Mouse (Mus musculus): ENCODE measurements around the gene Plagl2. TPM values are rescaled to one million over a fixed set of nuclear protein-coding genes. Genes with fewer than 3 reads are reported as not detected.

Plagl2 gene
- total RNA-seq, 2 experiments from 2014 or later: 4.6 to 5.2 TPM

DNA sequence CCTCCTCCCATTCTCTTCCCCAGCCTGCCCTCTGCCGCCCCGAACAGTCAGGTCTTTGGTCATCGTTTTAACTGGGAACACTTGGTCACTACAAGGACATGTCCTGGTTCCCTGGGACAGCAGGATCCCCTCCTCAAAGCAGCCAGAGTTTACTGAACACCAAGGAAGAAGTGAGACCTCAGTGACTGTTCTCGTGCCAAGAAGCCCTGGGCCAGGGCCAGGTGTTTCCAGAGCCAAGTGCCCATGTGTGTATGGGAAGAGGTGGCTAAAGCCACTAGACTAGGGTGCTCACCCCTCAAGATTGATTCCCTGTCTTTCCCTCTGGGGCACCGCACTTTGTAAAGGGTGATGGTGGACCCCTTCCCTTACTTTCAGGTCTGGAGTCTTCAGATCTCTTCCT, 31.9 kb downstream of the Plagl2 start:
- DNase-seq (ENCODE audit: extremely low spot score in 1 of 2, low spot score in 2 of 2): no peak
- intact Hi-C loops (cut with DNase I): no loop called here

DNA sequence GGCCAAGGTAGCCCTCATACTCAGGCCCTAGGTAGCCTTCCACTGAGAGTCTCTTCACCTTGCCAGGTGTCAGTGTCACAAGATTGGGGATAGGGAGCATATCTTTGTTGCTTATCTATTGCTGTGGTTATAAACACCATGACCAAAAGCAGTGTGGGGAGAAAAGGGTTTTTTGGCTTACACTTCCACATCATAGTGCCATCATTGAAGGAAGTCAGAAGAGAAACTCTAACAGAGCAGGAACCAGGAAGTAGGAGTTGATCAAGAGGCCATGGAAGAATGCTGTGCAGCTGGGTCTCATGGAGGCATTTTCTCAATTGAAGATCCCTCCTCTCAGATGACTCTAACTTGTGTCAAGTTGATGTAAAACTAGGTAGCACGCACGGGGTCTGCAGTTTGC, 33.1 kb downstream of the Plagl2 start:
- intact Hi-C loops (cut with DNase I): no loop called here

DNA sequence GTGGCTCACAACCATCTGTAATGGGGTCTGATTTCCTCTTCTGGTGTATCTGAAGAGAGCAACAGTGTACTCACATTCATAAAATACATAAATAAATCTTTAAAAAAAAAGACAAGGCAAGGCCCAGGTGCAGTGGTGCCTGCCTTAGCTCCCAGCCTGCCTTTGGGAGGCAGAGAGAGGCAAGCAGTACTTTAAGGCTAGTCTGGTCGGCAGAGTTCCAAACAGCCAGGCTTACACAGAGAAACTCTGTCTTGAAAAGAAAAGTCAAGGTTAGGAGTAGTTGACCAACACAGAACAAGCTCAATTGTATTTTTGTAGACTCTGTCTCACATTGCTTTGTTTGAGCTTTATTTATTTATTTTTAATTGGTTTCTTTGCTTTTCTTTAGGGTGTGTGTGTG, 38.5 kb downstream of the Plagl2 start:
- no peak for DNase-seq (ENCODE audit: extremely low spot score in 1 of 2, low spot score in 2 of 2)
- intact Hi-C loops (cut with DNase I): no loop called here

More for the DNA sequence above, 33.1 kb downstream of the Plagl2 start:
- no peak for DNase-seq (ENCODE audit: extremely low spot score in 1 of 2, low spot score in 2 of 2)

DNA sequence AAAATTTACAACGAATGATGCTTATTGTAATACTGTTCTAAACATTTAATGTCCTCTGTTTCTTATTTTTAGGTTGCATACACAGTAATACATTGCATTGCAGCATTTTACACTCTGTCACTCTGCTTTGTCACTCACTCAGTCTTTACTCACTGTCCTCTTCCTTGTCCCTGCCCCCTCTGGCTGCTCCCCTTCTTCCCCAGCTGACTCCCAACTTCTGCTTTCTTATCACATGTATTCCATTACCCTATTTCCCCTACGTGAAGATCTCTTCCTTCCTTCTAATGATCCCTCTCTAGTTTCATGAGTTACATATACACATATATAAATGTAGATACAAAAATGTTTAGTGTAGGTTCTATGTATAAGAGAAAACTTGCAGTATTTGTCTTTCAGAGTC, 42.1 kb downstream of the Plagl2 start:
- intact Hi-C loops (cut with DNase I): no loop called here
- no peak for DNase-seq (ENCODE audit: extremely low spot score in 1 of 2, low spot score in 2 of 2)

DNA sequence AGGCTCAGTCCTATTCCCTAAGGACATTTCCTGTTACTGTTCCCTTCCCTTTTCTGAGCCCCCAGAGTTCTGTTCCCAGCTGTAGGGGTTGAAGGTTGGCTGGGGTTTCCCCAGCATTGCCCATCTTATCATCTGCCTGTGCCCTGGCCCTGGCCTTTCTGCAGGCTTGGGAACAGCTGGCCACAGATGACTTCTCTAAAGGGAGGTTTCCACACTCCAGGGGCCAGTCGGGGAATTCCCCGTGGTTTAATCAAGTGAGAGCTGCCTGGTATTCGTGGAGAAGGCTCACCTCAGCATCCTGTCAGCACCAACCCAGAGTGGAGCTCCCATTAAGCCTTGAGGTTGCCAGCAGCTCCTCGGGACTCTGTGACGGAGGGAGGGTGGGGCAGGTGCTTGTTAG, 42.7 kb downstream of the Plagl2 start:
- intact Hi-C loops (cut with DNase I): no loop called here
- DNase-seq (ENCODE audit: extremely low spot score in 1 of 2, low spot score in 2 of 2): no peak

DNA sequence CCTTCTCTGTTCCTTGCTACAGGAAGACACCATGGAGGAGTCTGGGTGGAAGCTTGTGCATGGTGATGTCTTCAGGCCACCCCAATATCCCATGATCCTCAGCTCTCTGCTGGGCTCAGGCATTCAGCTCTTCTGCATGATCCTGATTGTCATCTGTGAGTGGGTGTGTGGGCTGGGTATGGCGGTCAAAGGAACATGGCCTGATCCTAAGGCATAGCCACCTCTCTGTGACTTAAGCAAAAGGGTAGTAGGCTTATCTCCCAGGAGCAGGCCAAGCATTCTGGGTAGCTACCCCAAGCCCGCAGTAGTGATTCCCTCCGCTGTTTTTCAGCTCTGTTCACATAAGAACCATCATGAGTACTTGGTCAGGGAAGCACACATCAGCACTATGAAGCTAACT, 47.0 kb downstream of the Plagl2 start:
- intact Hi-C loops (cut with DNase I): no loop called here
- DNase-seq (ENCODE audit: extremely low spot score in 1 of 2, low spot score in 2 of 2): no peak

DNA sequence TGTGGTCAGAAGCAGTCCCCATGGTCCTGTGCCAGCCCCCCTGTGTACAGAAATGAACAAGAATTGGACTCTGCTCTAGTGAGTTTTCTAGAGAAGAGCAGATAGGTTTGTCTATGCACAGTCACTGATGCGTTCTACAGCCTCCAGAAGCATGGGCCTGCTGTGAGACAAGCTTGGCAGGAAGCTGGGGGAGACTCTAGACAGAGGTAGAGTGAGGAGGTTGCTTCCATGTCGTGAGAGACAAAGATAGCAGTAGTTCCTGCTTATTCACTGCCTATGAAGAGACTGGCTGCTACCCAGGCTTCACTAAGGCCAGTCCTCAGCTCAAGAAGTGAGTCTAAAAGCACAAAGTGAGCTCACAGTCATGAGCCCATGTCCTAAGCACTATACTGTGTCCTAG, 50.0 kb downstream of the Plagl2 start:
- DNase-seq (ENCODE audit: extremely low spot score in 1 of 2, low spot score in 2 of 2): no peak
- intact Hi-C loops (cut with DNase I): no loop called here

DNA sequence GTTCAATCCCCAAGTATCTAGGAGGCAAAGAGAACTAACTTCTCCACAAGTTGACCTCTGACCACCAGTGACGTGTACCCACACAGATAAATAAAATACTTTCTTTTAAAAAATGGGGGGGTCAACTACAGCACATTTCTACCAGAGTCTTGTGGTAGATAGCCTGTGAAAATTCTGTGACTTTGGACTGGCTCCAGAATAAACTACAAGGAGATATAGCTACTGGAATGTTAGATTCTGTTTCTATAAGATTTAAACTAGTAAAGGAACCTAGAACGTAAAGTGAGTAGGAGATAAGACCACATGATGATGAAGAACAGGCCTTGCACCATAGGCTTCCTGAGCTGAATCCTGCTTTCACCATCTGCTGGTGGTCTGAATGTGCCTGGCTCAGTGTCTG, 53.4 kb downstream of the Plagl2 start:
- intact Hi-C loops (cut with DNase I): no loop called here
- no peak for DNase-seq (ENCODE audit: extremely low spot score in 1 of 2, low spot score in 2 of 2)

DNA sequence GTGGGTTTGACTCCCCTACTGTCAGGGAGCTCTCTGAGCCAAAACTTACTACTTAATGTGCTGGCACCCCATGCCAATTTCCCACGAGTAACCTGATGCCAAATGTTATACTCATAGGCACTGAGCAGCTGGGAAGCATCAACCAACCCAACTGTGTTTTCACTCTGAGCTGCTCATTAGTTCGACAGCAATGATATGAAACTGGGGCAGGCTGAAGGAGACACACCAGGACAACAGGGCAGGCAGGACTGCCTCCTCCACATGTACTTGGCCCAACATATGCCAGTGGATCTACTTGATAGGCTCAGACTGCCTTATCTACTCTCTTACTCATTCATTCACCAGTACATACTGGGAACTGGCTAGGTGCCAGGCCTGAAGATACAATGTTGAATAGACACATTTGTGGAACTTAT, 55.0 kb downstream of the Plagl2 start:
- peak in 1 of 2 experiments; percentile 13 for DNase-seq (ENCODE audit: extremely low spot score in 1 of 2, low spot score in 2 of 2)
- intact Hi-C loops (cut with DNase I): no loop called here

DNA sequence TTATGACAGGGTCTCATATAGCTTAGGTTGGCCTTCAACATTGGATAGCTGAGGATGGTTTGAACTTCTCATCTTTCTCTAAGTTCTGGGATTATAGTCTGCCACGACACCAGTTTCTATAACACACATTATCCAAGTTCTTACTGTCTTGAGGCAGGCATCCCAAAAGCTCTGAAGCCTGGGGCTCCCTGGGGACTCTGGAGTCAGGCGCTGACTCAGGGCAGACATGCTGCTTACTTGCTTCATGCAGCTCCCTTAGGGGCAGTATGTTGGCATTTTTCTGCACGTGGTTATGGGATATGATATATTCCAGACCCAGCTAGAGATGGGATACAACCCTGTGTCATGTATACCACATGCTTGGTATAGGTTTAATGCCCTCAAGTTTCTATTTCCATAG, 61.3 kb downstream of the Plagl2 start:
- intact Hi-C loops (cut with DNase I): no loop called here

DNA sequence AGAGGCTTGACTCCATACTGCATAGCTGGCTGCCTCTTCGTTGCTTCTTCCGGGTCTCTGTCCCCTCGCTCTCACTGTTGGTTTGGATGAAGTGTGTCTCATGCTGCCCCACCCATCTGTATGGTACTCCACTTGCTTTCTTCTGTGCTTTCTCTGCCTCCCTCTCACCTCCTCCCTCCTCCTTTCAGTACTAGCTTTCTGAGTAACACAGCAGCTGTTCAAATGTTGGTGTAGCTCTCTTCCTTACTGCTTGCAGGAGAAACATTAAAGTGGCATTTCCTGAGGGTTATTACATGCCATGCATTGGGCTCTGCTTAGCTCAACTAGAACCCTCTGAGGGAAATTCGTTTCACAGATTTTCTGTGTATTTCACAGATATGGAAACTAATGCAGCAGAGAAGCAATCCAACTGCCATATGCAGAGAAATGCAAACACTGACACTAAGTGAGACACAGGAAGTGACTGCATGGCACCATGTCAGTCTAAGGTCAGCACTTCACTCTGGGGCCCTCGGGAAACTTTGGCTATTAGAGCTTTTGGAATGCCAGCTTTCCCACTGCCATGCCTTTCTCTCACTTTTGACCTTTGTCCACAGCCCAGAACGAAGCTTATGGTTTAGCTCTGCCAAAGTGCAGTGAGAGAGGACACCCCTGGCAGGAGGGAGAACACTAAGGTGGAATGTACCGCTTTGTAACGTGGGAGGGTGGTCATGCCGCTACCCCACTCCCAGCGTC, 61.9 kb downstream of the Plagl2 start:
- intact Hi-C loops (cut with DNase I): no loop called here
- no peak for DNase-seq (ENCODE audit: extremely low spot score in 1 of 2, low spot score in 2 of 2)

More for the DNA sequence above, 61.3 kb downstream of the Plagl2 start:
- no peak for DNase-seq (ENCODE audit: extremely low spot score in 1 of 2, low spot score in 2 of 2)

Other genes starting within 250 kb of the Plagl2 start
- 10 to 100 TPM; 59.8 to 60.9 TPM for gene Pdrg1, start 226.0 kb downstream of the Plagl2 start, total RNA-seq (2021)
- gene Xkr7, start 209.6 kb downstream of the Plagl2 start, total RNA-seq (2021): 10 to 100 TPM; 11.8 to 12.4 TPM
- 1 to 10 TPM; 6.8 to 7.1 TPM for gene Ccm2l, start 175.5 kb downstream of the Plagl2 start, total RNA-seq (2021)
- gene Hck, start 133.0 kb downstream of the Plagl2 start, total RNA-seq (2021): 1 to 10 TPM; 2.4 to 3.0 TPM
- gene Tm9sf4, start 80.1 kb downstream of the Plagl2 start, total RNA-seq (2021): 100 to 1,000 TPM; 123 to 128 TPM
- 10 to 100 TPM; 35.2 to 36.7 TPM for gene Tspyl3, start 16.0 kb downstream of the Plagl2 start, total RNA-seq (2021)
- gene Pofut1, start 107 bp upstream of the Plagl2 start, total RNA-seq (2021): 10 to 100 TPM; 17.5 to 20.5 TPM
- 10 to 100 TPM; 91.6 to 94.6 TPM for gene Kif3b, start 50.0 kb upstream of the Plagl2 start, total RNA-seq (2021)
- gene Asxl1, start 104.4 kb upstream of the Plagl2 start, total RNA-seq (2021): 10 to 100 TPM; 38.8 to 41.5 TPM